Mouse (Mus musculus): ENCODE measurements around the gene Tekt1.
"Not testable (repeated sequence)": the region's sequence is repeated elsewhere in the genome, so short reads cannot be mapped to it uniquely, and the experiment has no call there.

The Tekt1 gene

DNA sequence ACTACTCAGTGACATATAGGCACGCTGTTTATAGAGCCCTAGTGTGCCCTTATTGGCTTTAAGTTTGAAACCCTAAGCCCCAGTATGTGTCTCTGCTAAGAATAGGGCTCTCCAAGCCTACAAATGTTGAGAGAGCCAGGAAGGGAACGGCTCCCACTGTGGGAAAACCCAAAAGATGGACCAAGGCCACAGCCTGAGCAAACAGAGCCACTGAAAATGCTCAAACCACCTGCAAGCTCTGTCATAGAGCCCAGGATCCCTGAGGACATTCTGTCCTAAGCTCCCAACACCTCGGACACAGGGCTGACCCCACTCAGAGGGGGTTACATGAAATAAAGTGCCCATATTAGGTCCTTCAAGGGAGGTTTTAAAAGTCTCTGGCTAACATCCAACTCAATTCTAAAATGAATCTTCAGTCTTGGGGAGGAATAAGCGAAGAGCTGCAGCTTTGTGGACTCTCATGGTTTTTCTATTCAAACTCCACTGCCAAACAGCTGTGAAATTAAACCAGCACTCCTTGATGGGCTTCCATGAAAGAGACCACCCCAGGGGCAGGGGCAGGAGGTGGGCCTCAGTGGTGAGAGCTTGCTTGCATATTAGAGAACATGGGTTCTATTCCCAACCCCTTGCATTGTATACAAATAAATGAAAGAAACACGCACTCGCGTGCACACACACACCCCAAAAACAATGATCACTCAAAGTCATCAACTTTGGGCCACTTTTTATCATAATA lies 27.3 kb upstream of the Tekt1 start:
- no peak for DNase-seq (ENCODE audit: low spot score in 2 of 2)

DNA sequence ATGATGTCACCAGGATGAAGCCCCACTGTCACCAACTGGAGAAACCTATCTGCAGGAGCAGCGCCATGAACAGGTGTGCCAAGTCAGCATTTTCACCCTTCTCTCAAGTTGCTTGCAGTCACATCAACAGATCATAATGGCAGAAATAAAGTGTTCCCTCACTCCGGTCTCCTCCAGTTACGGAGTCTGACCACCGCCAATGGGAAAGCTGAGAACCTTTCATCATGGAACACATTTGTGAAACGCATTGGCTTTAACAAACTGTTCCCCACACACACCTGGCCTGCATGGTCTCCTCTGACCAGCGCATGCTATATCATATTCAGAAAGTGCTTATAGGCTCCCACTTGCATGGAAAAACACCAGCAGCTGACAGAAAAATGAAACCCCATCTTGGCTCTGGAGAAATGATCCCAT lies 25.9 kb upstream of the Tekt1 start:
- DNase-seq (ENCODE audit: low spot score in 2 of 2) = no peak

GRCm38 (mm10) chr11:72379351-72379750 lies 17.1 kb upstream of the Tekt1 start:
- no peak for DNase-seq (ENCODE audit: low spot score in 2 of 2)

DNA sequence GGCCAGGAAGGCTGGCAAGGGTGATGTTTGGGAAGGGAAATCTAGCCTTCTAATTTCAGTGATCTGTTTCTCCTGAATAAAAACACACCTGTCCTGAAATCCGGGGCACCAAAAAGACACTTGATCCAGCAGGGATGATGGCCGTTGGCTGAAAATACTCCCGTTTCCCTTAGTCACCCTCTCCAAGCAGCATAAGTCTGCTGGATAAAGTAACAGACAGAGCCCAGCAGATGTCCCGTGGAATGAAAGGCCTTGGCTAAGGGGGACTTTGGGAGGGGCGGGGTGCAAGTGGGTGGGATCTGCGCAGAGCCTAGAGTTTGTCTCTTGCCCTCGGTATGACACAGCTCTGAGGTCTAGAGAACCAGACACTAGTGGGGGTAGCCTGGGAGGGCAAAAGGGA lies 16.0 kb upstream of the Tekt1 start:
- DNase-seq (ENCODE audit: low spot score in 2 of 2) = no peak

- DNase-seq (ENCODE audit: low spot score in 2 of 2) = no peak
These were observed 14.3 kb upstream of the Tekt1 start for GRCm38 (mm10) chr11:72376562-72376961.

DNA sequence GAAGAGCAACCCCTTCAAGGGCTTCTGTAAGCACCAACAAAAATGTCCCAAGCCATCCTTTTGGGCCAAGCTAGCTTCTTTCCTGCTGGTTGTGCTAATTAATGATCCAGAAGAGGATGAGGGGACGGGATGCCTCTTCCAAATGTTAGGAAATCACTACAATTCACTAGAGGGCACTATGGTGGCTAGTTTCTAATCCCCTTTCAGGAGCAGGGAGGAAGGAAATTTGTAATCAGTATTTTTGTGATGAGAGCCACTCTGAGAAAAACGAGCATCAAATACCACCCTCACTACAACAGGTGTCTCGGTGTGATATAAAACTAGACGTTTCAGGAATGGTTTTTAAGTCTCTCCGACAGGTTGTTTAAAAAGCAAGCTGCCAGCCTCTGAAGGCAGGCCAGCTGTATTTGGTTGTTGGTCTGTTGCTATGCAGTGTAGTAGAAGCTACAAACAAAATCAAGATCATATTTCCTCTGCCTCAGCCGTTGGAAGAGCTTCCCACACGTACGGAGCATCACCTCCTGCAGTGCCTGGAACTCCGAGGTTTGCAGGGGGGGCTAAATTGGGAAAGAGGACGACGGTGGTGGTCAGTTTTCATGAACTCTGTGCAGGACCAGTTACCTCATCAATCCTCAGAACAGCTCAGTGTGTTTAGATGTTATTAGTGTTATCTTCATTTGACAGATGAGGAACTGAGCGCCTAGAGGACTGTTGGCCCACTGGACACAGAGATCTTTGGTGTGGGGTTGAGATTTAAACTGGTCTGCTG lies 7.8 kb upstream of the Tekt1 start:
- no peak for DNase-seq (ENCODE audit: low spot score in 2 of 2)

DNA sequence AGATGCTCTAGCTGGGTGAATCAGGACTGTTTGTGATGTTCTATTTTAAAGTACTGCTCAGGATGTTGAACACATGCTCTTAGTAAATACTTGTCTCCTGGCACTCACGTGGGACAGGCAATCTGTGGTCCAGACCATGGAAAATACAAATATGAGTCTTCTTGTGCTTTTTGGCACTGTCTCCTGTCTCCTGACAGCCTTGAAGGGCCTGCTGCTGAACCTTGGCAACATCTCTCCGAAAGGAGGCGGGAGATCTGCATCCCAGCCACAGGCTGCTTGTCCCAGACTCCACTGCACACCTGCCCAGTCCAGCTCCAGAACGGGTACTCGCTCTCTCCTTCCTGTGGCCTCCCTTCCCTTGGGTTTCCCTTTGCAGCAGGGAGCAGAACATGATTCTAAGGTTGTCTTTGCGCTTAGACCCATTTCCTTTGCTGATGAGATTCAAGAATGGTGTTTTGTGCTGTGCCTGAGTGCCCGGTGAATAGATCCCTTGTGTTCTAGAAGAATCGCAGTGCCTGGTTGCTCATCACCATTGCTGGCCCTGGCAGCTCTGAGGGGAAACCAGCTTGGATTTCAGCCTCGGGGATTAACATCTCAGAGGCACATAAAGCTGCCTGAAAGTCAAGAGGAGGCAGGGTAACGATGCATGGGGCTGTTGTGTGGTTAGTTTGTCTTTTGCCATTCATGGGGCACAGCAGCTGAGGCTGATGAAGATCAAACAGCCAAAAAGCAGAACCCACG lies 5.9 kb upstream of the Tekt1 start:
- DNase-seq (ENCODE audit: low spot score in 2 of 2) = no peak

DNA sequence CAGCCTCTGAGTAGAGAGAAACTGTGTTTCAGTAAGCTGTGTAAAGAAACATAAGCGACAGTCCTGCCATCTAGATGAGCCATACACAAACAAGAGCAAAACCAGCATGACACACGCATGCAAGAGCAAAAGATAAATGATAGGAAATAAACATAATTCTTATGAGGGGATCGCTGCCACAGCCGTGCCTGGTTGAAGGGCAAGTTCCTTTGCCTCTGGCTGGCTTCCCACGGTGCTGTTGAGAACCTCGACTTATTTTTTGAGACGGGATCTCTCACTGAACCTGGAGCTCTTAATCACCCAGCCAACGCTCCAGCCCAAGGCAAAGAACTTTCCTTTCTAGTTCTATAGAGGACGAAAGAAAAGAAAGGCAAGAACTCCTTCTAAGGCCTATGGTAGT lies 3.9 kb upstream of the Tekt1 start:
- no peak for DNase-seq (ENCODE audit: low spot score in 2 of 2)

GRCm38 (mm10) chr11:72364526-72364925 lies 2.3 kb upstream of the Tekt1 start:
- DNase-seq (ENCODE audit: low spot score in 2 of 2) = no peak

- no peak for DNase-seq (ENCODE audit: low spot score in 2 of 2)
These were observed 1.4 kb upstream of the Tekt1 start for GRCm38 (mm10) chr11:72363523-72364240.

DNA sequence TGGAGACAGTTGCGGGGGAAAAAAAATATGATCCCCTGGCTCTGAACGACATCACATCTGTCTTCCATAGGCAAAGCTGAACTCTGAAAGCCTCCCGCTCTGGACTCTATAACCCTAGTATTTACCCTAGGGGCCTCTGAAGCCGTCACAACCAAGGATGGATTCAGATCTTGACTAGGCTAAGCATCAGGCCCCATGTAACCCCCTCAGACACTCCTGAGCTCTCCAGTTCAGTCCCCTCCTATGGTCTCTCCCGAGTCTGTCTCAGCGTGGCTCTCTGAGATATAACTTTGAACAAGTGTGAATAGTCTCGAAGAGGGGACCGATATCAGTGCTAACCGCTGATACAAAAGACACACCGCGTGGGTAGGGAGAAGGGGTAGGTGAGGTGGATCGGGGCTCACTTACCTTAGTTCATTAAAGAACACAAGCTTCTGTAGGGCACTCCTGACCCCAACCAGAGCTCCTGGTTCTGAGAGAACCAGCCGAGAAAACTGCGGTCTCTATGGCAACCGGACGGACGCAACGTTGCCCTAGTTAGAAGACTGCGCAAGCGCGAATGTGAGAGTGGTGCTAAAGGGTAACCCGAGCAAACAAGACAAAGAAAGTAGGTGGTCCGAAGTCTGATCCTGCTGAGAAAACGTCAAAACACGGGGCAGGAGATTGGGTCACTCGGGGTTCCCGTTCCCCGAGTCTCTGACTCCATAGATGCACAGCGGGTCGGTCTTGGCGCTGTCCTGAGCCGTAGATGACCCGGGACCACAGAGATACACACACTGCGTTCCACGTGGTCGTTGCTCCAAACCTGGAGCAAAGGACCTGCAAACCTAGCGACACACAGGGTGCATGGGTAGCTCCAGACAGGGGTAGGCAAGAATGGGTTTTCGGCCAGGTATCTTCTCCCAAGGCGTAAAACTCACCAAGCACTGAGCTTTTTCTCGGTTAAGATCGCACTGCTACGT lies 576 bp downstream of the Tekt1 start:
- peak in 1 of 2 experiments; percentile 9 for DNase-seq (ENCODE audit: low spot score in 2 of 2)

- DNase-seq (ENCODE audit: low spot score in 2 of 2) = peak; percentile 38 to 67
These were observed 7.1 kb downstream of the Tekt1 start for GRCm38 (mm10) chr11:72354971-72355728.

DNA sequence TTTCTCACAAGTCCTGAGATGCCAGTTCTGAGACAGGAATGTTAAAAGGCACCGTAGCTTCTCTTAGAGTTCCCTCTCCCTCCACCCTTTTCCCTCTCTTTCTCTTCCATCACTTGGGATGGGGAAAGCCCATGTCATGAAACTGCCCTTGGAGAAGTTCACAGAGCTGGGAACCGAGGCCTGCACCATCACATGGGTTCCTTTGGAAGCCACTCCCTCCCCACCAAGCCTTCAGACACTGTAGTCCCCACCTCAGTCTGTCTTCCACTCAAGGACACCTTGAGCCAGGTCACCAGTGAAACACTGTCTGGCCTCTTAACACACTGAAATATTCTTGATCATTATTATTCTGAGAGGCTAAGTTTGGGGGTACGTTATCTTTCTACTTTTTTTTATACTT lies 9.1 kb downstream of the Tekt1 start:
- no peak for DNase-seq (ENCODE audit: low spot score in 2 of 2)

GRCm38 (mm10) chr11:72352272-72352671 lies 10.0 kb downstream of the Tekt1 start:
- no peak for DNase-seq (ENCODE audit: low spot score in 2 of 2)

DNA sequence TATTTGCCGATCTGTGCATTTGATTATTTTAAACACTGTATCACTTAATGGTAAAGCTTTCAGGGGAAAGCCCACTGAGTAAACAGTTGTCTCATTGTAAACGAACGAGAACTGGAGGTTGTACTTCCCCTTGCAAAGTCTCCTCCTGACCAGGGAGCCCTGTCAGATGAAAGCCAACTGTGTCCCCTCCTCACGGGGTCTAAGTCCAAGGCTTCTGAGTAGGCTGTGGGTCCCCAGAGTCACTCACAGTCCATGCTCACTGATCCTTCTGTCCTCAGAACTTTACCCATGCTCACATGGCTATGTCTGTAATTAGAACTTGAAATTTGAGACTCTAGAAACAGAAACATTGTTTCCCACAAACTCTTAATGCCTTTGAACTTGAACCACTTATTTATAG lies 12.6 kb downstream of the Tekt1 start:
- no peak for DNase-seq (ENCODE audit: low spot score in 2 of 2)

DNA sequence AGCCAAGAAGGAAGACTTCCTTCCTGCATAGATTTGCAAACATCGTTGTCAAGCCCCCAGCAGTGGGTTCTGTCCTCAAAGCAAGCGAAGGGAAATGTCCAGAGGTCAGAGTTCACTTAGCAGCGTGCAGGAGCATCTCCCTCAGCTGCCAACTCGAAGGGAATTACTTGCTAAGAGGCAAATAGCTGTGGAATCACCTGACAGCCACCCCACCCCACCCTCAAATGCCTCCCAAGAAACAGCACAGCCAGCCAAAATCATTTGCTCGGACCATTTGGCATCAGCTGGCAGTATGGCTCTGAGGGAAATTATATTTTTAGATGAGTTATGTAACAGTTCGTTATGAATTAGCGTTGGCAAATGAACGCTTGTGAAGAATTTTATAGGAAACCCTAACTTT lies 13.2 kb downstream of the Tekt1 start:
- DNase-seq (ENCODE audit: low spot score in 2 of 2) = no peak

DNA sequence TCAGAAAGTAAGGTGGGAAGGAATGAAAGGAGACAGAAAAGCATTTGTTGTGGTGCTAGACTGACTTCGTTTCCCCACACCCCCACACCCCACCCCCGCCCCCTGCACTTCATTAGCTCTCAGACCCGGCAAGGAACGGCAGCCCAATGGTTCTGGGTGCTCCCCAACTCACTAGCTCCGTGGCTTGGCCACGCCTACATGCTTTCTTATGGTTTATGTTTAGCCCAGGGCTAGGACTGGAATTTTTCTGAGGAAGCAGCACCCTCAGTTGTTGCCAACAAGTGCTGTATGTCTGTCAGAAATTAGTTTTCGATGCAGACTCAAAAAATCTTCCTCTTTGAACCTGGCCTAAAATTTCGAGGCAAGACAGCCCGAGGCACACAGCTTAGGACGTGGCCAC lies 13.7 kb downstream of the Tekt1 start:
- no peak for DNase-seq (ENCODE audit: low spot score in 2 of 2)

DNA sequence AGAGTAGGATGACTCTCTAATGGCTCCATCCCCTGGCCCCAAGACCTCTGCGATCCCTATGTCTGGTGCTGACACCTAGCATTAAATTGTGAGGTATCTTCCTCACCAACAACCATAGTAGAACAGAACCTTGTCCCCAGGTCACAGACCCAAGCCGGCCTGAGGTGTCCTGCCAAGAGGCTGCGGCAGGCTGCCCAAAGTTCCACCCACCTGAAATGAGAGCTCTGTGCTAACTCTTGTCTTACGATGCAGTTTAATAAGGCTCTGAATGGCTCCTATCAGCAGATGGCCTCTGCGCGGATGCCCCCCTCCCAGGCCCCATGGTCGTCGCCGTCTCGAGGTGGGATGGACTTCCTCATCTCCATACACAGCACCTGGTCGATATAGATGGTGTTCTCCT lies 17.8 kb downstream of the Tekt1 start:
- no peak for DNase-seq (ENCODE audit: low spot score in 2 of 2)

DNA sequence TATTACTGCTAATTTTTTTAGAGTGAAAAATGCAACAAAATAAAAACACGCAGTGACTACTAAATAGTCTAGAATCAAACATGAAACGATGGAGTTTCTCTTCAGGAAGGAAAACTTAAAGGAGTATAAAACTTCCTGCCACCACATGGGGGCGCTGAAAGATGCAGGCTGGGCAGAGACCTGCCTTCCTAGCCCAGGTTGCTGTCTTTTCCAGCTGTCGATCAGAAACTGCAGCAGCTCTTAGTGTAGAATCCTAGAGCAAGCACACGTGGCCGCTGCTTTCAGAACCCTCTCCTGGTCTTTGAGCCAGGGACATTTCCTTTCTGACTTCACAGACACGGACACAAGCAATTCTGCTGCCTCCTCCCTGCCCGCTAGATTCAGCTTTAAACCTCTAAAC lies 18.3 kb downstream of the Tekt1 start:
- DNase-seq (ENCODE audit: low spot score in 2 of 2) = peak in 1 of 2 experiments; percentile 32

GRCm38 (mm10) chr11:72343238-72343625 lies 19.0 kb downstream of the Tekt1 start:
- not testable (repeated sequence) for DNase-seq (ENCODE audit: low spot score in 2 of 2)

All from spleen, postnatal 14 days (tissue).